Comparison of ENCODE assay signal across 13 mouse cellular contexts in genomic region chr9:87556953-87557394, GRCm38 (mm10).
A peak's percentile ranks its signal among the peaks of the same experiment; 100 is the strongest.
DNase-seq lines count a peak whose midpoint lies in the region; ATAC-seq and TF ChIP-seq lines count a peak whose summit lies in the region.
"Had no signal": no experiment of that assay in that cellular context is flagged by ENCODE, and none has a peak within 500 bp of the region (broad histone marks: within the 10 kb centered on the region; RNA-seq: fewer than 3 reads in every experiment).

No protein-coding gene starts in this region.

- TF ChIP-seq CTCF in brain, embryonic 14.5 days (IDR thresholded peaks at IDR 0.05; ENCODE audit: borderline replicate concordance, extremely low read depth, insufficient read depth, insufficient read length), result no peak

- DNase-seq in heart, postnatal 4 days, result peak; percentile 5
- DNase-seq in heart, adult 11 months, result no peak
- DNase-seq in brain, embryonic 14.5 days (ENCODE audit: low read depth), result peak; percentile 6
- DNase-seq in embryo, embryonic 10.5 days (ENCODE audit: low spot score), result peak; percentile 72
- peak; percentile 62 for DNase-seq in hindlimb bud, embryonic 11.5 days (ENCODE audit: extremely low spot score, low read depth, low spot score)
- no peak for DNase-seq in right cerebral cortex, adult 2 months (ENCODE audit: low spot score in 2 of 2)
- DNase-seq in frontal cortex, postnatal 14 days (ENCODE audit: low spot score in 2 of 2), result no peak
- DNase-seq: cerebellum, adult 9-11 months; right cerebral cortex, adult 18-20 months had no signal

- no peak for ATAC-seq in cerebellum, adult (ENCODE audit: insufficient number of reproducible peaks, low FRiP score, low TSS enrichment)
- ATAC-seq: activated CD4-positive, CD25-positive, alpha-beta regulatory T cell, adult 4 months; intestine, embryonic 16.5 days; liver, embryonic 12.5 days had no signal

- no peak for TF ChIP-seq POLR2A in brain, embryonic 14.5 days (IDR thresholded peaks at IDR 0.05; ENCODE audit: borderline replicate concordance, extremely low read depth, insufficient read depth, insufficient read length, poor library complexity, severe bottlenecking)

Comparison
In these comparisons a context has a peak if more than half of its experiments do, and no peak if none do; other contexts are left out.
1. DNase-seq: peak in heart, postnatal 4 days (single experiment), brain, embryonic 14.5 days (single experiment), embryo, embryonic 10.5 days (single experiment) and hindlimb bud, embryonic 11.5 days (single experiment); none in heart, adult 11 months (single experiment), right cerebral cortex, adult 2 months (0 of 2) and frontal cortex, postnatal 14 days (0 of 2).